Mouse (Mus musculus) myocyte (in vitro differentiated cells): Measurements from ENCODE around the gene Ablim1.

Experiments used
- POLR2A ChIP-seq: IDR thresholded peaks from one replicate; pipeline ENCODE4 v1.6.1; 2011; ENCODE audit warnings: low read depth, mild to moderate bottlenecking, control low read depth, moderate library complexity; ENCODE audit not compliant: insufficient read length
- POLR2AphosphoS2 ChIP-seq: IDR thresholded peaks from one replicate; pipeline ENCODE4 v1.6.1; 2011; ENCODE audit warnings: low read depth, control low read depth; ENCODE audit not compliant: insufficient read length
- TCF3 ChIP-seq: IDR thresholded peaks from one replicate; pipeline ENCODE4 v1.6.1; 2011; ENCODE audit warnings: low read depth, control low read depth; ENCODE audit not compliant: insufficient read length

DNA sequence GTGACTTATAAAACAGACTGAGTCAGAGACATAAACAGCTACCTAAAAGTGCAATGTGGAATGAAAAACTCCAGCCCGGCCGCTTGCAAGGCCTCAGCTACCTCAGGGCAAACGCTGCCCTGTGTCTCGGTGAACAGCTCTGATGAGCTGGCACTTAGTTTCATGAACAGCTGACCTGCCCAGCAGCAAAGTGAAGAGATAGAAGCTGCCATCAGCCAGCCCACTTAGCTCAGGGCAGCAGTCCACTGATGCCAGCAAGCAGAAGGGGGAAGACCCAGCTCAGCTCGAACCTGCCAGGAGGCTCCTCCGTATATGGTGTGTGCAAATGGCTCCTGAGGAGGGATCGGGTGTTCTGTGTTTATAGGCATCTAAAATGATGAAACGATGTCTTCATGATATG, 67.5 kb downstream of the Ablim1 start:
- no peak for TF ChIP-seq POLR2AphosphoS2
- TF ChIP-seq TCF3: no peak
- TF ChIP-seq POLR2A: no peak
